Mouse (Mus musculus): ENCODE data around the gene Dpm1. TPM values are rescaled to one million over a fixed set of nuclear protein-coding genes. Genes with fewer than 3 reads are reported as not detected.

Gene Dpm1
- 91.7 and 91.9 TPM in 2 replicates for polyA plus RNA-seq (2015; fragmentation: Nextera tagmentation; extraction: Ambion mirVana)

- ATAC-seq (ENCODE audit: borderline replicate concordance, extremely low read depth, low FRiP score, low TSS enrichment), result peak; percentile 84
- Histone ChIP-seq H3K27me3 (no peaks in the 10 kb centered on the region), H3K36me3 (peaks cover 28% of the 10 kb centered on the region), H3K27ac (peak within 1 kb of the TSS; percentile 88), H3K4me2 (peak within 1 kb of the TSS; percentile 96), H3K4me1 (peaks cover 27% of the 10 kb centered on the region), H3K9me3 (no peaks in the 10 kb centered on the region), H3K9ac (peak within 1 kb of the TSS; percentile 80), H3K4me3 (peak within 1 kb of the TSS; percentile 66)
- WGBS, result under 1% methylated on average over 73 of the region's 73 CpGs
Measured at GRCm38 (mm10) chr2:168230026-168230728, at the start of gene Dpm1, which contains the start of the genes Gm20716 and Mocs3. Dpm1 (minus strand) TSS chr2:168230591. Gm20716 (minus strand) TSS chr2:168230364. Mocs3 (plus strand) TSS chr2:168230622.

GRCm38 (mm10) chr2:168274374-168274935 lies 44.1 kb upstream of the Dpm1 start:
- Histone ChIP-seq H3K36me3 (no peaks in the 10 kb centered on the region), H3K4me3 (no peak overlapping the region), H3K27ac (no peak overlapping the region), H3K4me2 (no peak overlapping the region), H3K4me1 (no peaks in the 10 kb centered on the region), H3K9ac (no peak overlapping the region), H3K27me3 (peaks cover 68% of the 10 kb centered on the region), H3K9me3 (no peaks in the 10 kb centered on the region)
- 0 out of 2 replicates have a peak, but pooled peaks have one; percentile 25 for ATAC-seq (ENCODE audit: borderline replicate concordance, extremely low read depth, low FRiP score, low TSS enrichment)
- WGBS, result 4% methylated on average over 11 of the region's 11 CpGs

DNA sequence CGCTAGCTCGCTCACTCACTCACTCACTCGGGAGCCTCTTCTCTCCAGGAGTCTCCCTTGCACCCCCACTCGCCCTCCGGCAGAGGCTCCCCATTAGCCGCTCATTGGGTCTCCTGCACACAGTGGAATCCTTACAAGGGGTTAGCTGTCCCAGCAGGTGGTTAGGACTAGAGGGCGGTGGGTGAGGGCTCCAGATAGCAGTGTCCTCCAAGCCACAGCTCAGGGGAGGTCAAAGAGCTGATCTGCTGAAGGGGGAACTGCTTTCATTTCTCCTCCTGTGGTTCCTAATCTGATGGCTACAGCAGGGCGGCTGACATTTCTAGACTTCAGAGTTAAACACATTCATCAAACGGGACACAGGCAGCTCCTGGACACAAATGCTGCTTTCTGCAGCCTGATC lies 43.0 kb upstream of the Dpm1 start:
- H3K9ac ChIP-seq, result no peak overlapping the region
- no peak overlapping the region for H3K4me2 ChIP-seq
- WGBS, result 38% methylated on average over 9 of the region's 9 CpGs
- H3K9me3 ChIP-seq, result no peaks in the 10 kb centered on the region
- H3K4me3 ChIP-seq, result no peak overlapping the region
- H3K4me1 ChIP-seq, result no peaks in the 10 kb centered on the region
- H3K27ac ChIP-seq, result no peak overlapping the region
- H3K36me3 ChIP-seq, result no peaks in the 10 kb centered on the region
- ATAC-seq (ENCODE audit: borderline replicate concordance, extremely low read depth, low FRiP score, low TSS enrichment), result no peak
- peaks cover 64% of the 10 kb centered on the region for H3K27me3 ChIP-seq

DNA sequence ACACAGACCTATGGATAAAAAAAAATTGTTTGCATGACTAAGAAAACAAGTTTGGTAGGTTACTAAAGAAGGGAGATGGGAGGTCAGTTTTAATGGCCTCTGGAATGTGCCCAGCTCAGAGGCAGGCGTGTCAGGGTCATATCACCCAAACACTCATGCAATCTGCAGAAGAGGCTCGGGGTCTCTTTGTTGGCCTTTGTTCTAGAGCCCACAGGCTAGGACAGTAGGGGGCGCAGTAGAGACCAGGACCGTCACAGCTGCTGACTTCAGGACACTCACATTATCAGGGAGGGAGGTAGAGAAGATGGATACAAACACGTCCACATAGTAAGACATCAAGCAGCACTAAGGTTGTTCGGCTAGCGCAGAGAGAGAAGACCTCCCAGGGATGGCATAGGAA lies 37.6 kb upstream of the Dpm1 start:
- H3K4me2 ChIP-seq, result peak overlapping the region; percentile 39
- WGBS, result 22% methylated on average over 7 of the region's 7 CpGs
- no peaks in the 10 kb centered on the region for H3K4me1 ChIP-seq
- H3K9ac ChIP-seq, result no peak overlapping the region
- H3K36me3 ChIP-seq, result no peaks in the 10 kb centered on the region
- ATAC-seq (ENCODE audit: borderline replicate concordance, extremely low read depth, low FRiP score, low TSS enrichment), result 0 out of 2 replicates have a peak, but pooled peaks have one; percentile 29
- H3K27me3 ChIP-seq, result peaks cover 17% of the 10 kb centered on the region
- H3K9me3 ChIP-seq, result no peaks in the 10 kb centered on the region
- H3K27ac ChIP-seq, result no peak overlapping the region
- no peak overlapping the region for H3K4me3 ChIP-seq

GRCm38 (mm10) chr2:168260900-168261299 lies 30.5 kb upstream of the Dpm1 start:
- 82% methylated on average over 10 of the region's 10 CpGs for WGBS
- H3K27me3 ChIP-seq, result peaks cover 16% of the 10 kb centered on the region; the same call in 1 of the 2 replicates

DNA sequence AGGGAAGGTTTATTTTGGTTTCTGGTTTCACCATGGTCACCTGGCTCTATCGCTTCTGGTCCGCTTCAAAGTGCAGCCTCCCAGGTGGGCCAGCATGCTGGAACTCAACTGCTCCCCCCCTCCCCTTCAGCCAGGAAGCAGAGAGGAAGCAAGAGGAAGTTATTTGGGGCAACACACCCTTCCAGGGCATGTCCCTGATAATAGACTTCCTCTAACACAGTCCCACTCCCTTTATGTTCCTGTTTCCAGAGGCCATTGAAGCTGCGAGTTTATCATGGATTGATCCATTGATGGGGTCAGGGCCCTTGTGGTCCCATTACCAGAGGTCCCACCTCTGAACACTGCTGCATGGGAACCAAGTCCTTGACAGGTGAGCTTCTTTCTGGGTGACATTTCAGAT lies 29.7 kb upstream of the Dpm1 start:
- 81% methylated on average over 3 of the region's 3 CpGs for WGBS

More at GRCm38 (mm10) chr2:168260900-168261299, 30.5 kb upstream of the Dpm1 start:
- Histone ChIP-seq H3K4me2 (no peak overlapping the region), H3K4me1 (no peaks in the 10 kb centered on the region), H3K27ac (no peak overlapping the region), H3K4me3 (no peak overlapping the region), H3K36me3 (no peaks in the 10 kb centered on the region), H3K9me3 (no peaks in the 10 kb centered on the region), H3K9ac (no peak overlapping the region)
- ATAC-seq (ENCODE audit: borderline replicate concordance, extremely low read depth, low FRiP score, low TSS enrichment), result no peak

GRCm38 (mm10) chr2:168259046-168259445 lies 28.7 kb upstream of the Dpm1 start:
- no peak overlapping the region for H3K27ac ChIP-seq
- ATAC-seq (ENCODE audit: borderline replicate concordance, extremely low read depth, low FRiP score, low TSS enrichment), result no peak
- H3K9me3 ChIP-seq, result no peaks in the 10 kb centered on the region
- H3K9ac ChIP-seq, result no peak overlapping the region
- 77% methylated on average over 8 of the region's 8 CpGs for WGBS
- H3K4me1 ChIP-seq, result no peaks in the 10 kb centered on the region
- H3K36me3 ChIP-seq, result no peaks in the 10 kb centered on the region
- no peak overlapping the region for H3K4me2 ChIP-seq
- no peak overlapping the region for H3K4me3 ChIP-seq
- peaks cover 16% of the 10 kb centered on the region; the same call in 1 of the 2 replicates for H3K27me3 ChIP-seq

More for the DNA sequence above, 29.7 kb upstream of the Dpm1 start:
- ATAC-seq (ENCODE audit: borderline replicate concordance, extremely low read depth, low FRiP score, low TSS enrichment), result no peak
- H3K27me3 ChIP-seq, result peaks cover 16% of the 10 kb centered on the region; the same call in 1 of the 2 replicates
- H3K4me3 ChIP-seq, result no peak overlapping the region
- H3K27ac ChIP-seq, result no peak overlapping the region
- H3K4me2 ChIP-seq, result no peak overlapping the region
- no peaks in the 10 kb centered on the region for H3K9me3 ChIP-seq
- H3K9ac ChIP-seq, result no peak overlapping the region
- H3K4me1 ChIP-seq, result no peaks in the 10 kb centered on the region
- H3K36me3 ChIP-seq, result no peaks in the 10 kb centered on the region

- H3K9me3 ChIP-seq, result no peaks in the 10 kb centered on the region
- H3K4me3 ChIP-seq, result no peak overlapping the region
- 81% methylated on average over 4 of the region's 4 CpGs for WGBS
- H3K27me3 ChIP-seq, result peaks cover 16% of the 10 kb centered on the region
- no peak overlapping the region for H3K9ac ChIP-seq
- H3K4me2 ChIP-seq, result no peak overlapping the region
- H3K27ac ChIP-seq, result no peak overlapping the region
- ATAC-seq (ENCODE audit: borderline replicate concordance, extremely low read depth, low FRiP score, low TSS enrichment), result no peak
- H3K4me1 ChIP-seq, result no peaks in the 10 kb centered on the region
- no peaks in the 10 kb centered on the region for H3K36me3 ChIP-seq
Measured at GRCm38 (mm10) chr2:168257188-168257587, 26.8 kb upstream of the Dpm1 start.

DNA sequence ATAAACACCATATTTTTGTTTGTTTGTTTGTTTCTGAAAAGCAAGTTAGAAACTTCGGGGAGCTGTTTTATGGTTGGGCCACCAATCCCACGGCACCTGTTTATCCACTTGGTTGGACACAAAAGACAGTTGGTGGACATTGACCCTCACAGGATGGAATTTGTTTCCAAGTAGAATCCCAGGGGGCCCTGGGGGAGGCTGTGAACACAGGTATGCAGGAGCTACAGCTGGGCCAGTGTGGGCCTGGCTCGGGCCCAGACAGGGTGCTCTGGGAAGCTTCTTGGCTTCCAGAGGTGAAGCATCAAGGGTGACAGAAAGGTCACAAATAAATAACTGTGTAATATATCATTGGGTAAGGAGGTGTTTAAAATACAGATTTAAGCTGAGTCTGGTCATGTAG lies 26.1 kb upstream of the Dpm1 start:
- Histone ChIP-seq H3K9me3 (no peaks in the 10 kb centered on the region), H3K4me3 (no peak overlapping the region), H3K36me3 (no peaks in the 10 kb centered on the region), H3K9ac (no peak overlapping the region), H3K27me3 (peaks cover 17% of the 10 kb centered on the region; the same call in 1 of the 2 replicates), H3K27ac (no peak overlapping the region), H3K4me1 (no peaks in the 10 kb centered on the region), H3K4me2 (no peak overlapping the region)
- 59% methylated on average over 3 of the region's 3 CpGs for WGBS
- ATAC-seq (ENCODE audit: borderline replicate concordance, extremely low read depth, low FRiP score, low TSS enrichment), result no peak

GRCm38 (mm10) chr2:168253822-168254221 lies 23.4 kb upstream of the Dpm1 start:
- H3K9me3 ChIP-seq, result no peaks in the 10 kb centered on the region
- H3K9ac ChIP-seq, result no peak overlapping the region
- WGBS, result 19% methylated on average over 7 of the region's 7 CpGs
- H3K4me3 ChIP-seq, result no peak overlapping the region
- no peak overlapping the region for H3K27ac ChIP-seq
- no peaks in the 10 kb centered on the region for H3K4me1 ChIP-seq
- no peak overlapping the region for H3K4me2 ChIP-seq
- peaks cover 15% of the 10 kb centered on the region; the same call in 1 of the 2 replicates for H3K27me3 ChIP-seq
- H3K36me3 ChIP-seq, result no peaks in the 10 kb centered on the region
- ATAC-seq (ENCODE audit: borderline replicate concordance, extremely low read depth, low FRiP score, low TSS enrichment), result no peak

DNA sequence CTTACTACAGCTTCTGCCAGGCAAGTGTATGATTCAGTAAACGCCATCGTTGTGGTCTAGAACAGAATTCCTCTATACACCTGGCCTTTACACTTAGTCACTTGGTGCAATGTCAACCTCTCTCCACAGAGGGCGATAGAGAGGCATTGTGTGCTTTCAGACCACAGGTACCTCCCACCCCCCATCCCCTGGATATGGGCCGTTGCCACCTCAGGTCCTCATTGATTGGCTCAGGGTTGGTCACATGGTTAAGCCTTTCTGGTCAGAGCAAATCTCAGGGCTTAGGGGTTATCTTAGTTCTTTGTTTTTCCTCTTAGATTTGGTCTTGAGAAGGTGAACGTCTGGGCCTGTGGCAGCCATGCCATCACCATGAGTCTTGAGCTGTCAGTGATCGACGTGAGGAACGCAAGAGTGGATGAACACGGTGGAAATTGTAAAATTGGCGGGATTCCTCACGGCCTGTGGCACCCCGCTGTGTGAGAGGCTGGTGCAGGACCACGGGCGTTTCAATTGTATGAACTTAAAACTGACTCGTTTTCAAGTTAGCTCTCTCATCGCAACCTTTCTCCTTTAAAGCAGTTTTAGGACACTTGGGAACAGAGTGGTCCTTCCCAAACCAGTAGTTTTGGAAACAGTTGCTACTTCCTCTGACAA lies 22.4 kb upstream of the Dpm1 start:
- Histone ChIP-seq H3K36me3 (no peaks in the 10 kb centered on the region), H3K4me2 (0 out of 2 replicates have a peak overlapping the region, but pooled peaks have one; percentile 11), H3K4me1 (no peaks in the 10 kb centered on the region), H3K9ac (no peak overlapping the region), H3K4me3 (no peak overlapping the region), H3K9me3 (no peaks in the 10 kb centered on the region), H3K27ac (no peak overlapping the region), H3K27me3 (peaks cover 15% of the 10 kb centered on the region; the same call in 1 of the 2 replicates)
- WGBS, result 15% methylated on average over 16 of the region's 16 CpGs
- peak; percentile 51; the same call in 1 of the 2 replicates for ATAC-seq (ENCODE audit: borderline replicate concordance, extremely low read depth, low FRiP score, low TSS enrichment)

All from lung, embryonic 15.5 days (tissue).